ENCODE assay signal across 18 mouse cellular contexts in the genomic region with DNA sequence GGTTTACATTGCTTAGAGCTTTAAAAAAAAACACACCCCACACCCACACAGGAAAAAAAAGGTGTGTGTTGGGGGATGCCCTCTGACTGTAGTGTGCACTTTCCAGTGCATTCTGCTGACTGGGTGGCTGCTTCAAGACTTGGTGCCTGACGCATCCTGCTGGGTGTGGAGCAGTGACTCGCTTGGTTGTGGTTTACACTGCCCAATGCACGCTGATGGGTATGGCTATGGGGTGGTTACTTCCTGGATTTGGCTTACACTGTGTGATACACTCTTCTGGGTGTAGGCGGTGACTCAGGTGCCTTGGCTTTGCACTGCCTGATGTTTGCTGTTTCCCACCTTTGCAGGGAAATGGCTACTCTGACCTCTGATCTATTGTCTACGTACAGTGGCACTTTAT. TPM values are rescaled to one million over a fixed set of nuclear protein-coding genes. Genes with fewer than 3 reads are reported as not detected.
DNase-seq lines count a peak whose midpoint lies in the region; ATAC-seq and TF ChIP-seq lines count a peak whose summit lies in the region.
"Had no signal": no experiment of that assay in that cellular context is flagged by ENCODE, and none has a peak within 500 bp of the region (broad histone marks: within the 10 kb centered on the region; RNA-seq: fewer than 3 reads in every experiment).

No protein-coding gene starts in this region.

- DNase-seq in liver, embryonic 11.5 days (ENCODE audit: low spot score): no peak
- DNase-seq in liver: no peak
- DNase-seq in CD8-positive naive resting alpha-beta T cell, adult 2 months (ENCODE audit: low read depth in 2 of 2, low spot score in 2 of 2): peak; percentile 41 to 44
- peak; percentile 60 to 74 for DNase-seq in natural killer cell, adult 2 months (ENCODE audit: low spot score in 2 of 2)
- no peak for DNase-seq in hindbrain, embryonic 10.5 days (ENCODE audit: low spot score)
- no peak for DNase-seq in c-Kit-positive CD71-positive TER-119-positive erythroid progenitor cells, embryonic 14.5 days (ENCODE audit: low spot score)
- DNase-seq: adrenal gland, postnatal 14 days; cerebellum, postnatal 36 days; heart, adult 2 months; kidney, postnatal 10 days; lung, postnatal 4 days; right cerebral cortex, postnatal 14 days had no signal

- 75% methylated on average over 5 of the region's 5 CpGs for WGBS in liver, embryonic 11.5 days
- WGBS in intestine, postnatal 0 days: 78% methylated on average over 5 of the region's 5 CpGs
- WGBS in hindbrain, embryonic 10.5 days: 96% methylated on average over 5 of the region's 5 CpGs

- no peak overlapping the region for H3K9ac ChIP-seq in liver, embryonic 11.5 days (ENCODE audit: low read depth, low read length)
- no peak overlapping the region for H3K9ac ChIP-seq in intestine, postnatal 0 days (ENCODE audit: low read depth, low read length)
- H3K9ac ChIP-seq: embryonic facial prominence, embryonic 12.5 days had no signal

- H3K4me1 ChIP-seq in liver, embryonic 11.5 days (replicated peaks; ENCODE audit: control insufficient read depth, insufficient read depth, low read length): no peaks in the 10 kb centered on the region
- no peaks in the 10 kb centered on the region for H3K4me1 ChIP-seq in intestine, postnatal 0 days (replicated peaks; ENCODE audit: control insufficient read depth, insufficient read depth, low read length)
- no peaks in the 10 kb centered on the region for H3K4me1 ChIP-seq in hindbrain, embryonic 10.5 days (replicated peaks)
- H3K4me1 ChIP-seq: embryonic facial prominence, embryonic 12.5 days; forebrain, embryonic 10.5 days had no signal

- H3K4me3 ChIP-seq in liver, embryonic 11.5 days (ENCODE audit: low read depth, low read length): no peak overlapping the region
- no peak overlapping the region for H3K4me3 ChIP-seq in intestine, postnatal 0 days (ENCODE audit: low read depth, low read length)
- H3K4me3 ChIP-seq in hindbrain, embryonic 10.5 days: no peak overlapping the region
- H3K4me3 ChIP-seq: embryonic facial prominence, embryonic 12.5 days; forebrain, embryonic 10.5 days; heart, adult 2 months had no signal

- H3K4me2 ChIP-seq in liver, embryonic 11.5 days: no peak overlapping the region
- no peak overlapping the region for H3K4me2 ChIP-seq in intestine, postnatal 0 days (replicated peaks; ENCODE audit: low read depth)
- H3K4me2 ChIP-seq: embryonic facial prominence, embryonic 12.5 days had no signal

- TF ChIP-seq CTCF in intestine, postnatal 0 days (IDR thresholded peaks at IDR 0.05; ENCODE audit: low read depth): no peak

- 0 out of 2 replicates have a peak, but pooled peaks cover 2% of the 10 kb centered on the region for H3K36me3 ChIP-seq in liver, embryonic 11.5 days (ENCODE audit: control insufficient read depth, insufficient read depth, low read length)
- H3K36me3 ChIP-seq in intestine, postnatal 0 days (ENCODE audit: control insufficient read depth, insufficient read depth): no peaks in the 10 kb centered on the region
- peaks cover 27% of the 10 kb centered on the region for H3K36me3 ChIP-seq in hindbrain, embryonic 10.5 days
- H3K36me3 ChIP-seq: embryonic facial prominence, embryonic 12.5 days had no signal

- no peak overlapping the region for H3K27ac ChIP-seq in liver, embryonic 11.5 days (ENCODE audit: low read depth, low read length)
- no peak overlapping the region for H3K27ac ChIP-seq in intestine, postnatal 0 days (ENCODE audit: low read depth, low read length)
- H3K27ac ChIP-seq in hindbrain, embryonic 10.5 days: no peak overlapping the region
- H3K27ac ChIP-seq: embryonic facial prominence, embryonic 12.5 days; forebrain, embryonic 10.5 days; heart, adult 2 months had no signal

- ATAC-seq in liver, embryonic 11.5 days (replicated peaks; ENCODE audit: low FRiP score): peak; percentile 32
- peak; percentile 45 to 46; a peak in 1 of 4 replicates for ATAC-seq in hematopoietic stem cell, adult 5-6 weeks (replicated peaks in 1 of 2; ENCODE audit: insufficient read depth in 1 of 2, low FRiP score in 2 of 2, low TSS enrichment in 1 of 2, low read depth in 1 of 2, poor library complexity in 2 of 2, severe bottlenecking in 2 of 2)
- ATAC-seq in intestine, postnatal 0 days: no peak
- ATAC-seq: midbrain, embryonic 16.5 days had no signal

- H3K27me3 ChIP-seq in liver, embryonic 11.5 days (replicated peaks; ENCODE audit: control insufficient read depth, insufficient read depth, low read length): no peaks in the 10 kb centered on the region
- H3K27me3 ChIP-seq in intestine, postnatal 0 days (replicated peaks; ENCODE audit: control insufficient read depth, insufficient read depth, low read length): no peaks in the 10 kb centered on the region
- H3K27me3 ChIP-seq in hindbrain, embryonic 10.5 days (ENCODE audit: insufficient read depth, poor library complexity, severe bottlenecking): no peaks in the 10 kb centered on the region
- H3K27me3 ChIP-seq: embryonic facial prominence, embryonic 12.5 days had no signal

- H3K9me3 ChIP-seq in liver, embryonic 11.5 days (ENCODE audit: control insufficient read depth, low read length): no peaks in the 10 kb centered on the region
- H3K9me3 ChIP-seq in intestine, postnatal 0 days (ENCODE audit: control insufficient read depth): no peaks in the 10 kb centered on the region
- H3K9me3 ChIP-seq in hindbrain, embryonic 10.5 days: no peaks in the 10 kb centered on the region
- H3K9me3 ChIP-seq: embryonic facial prominence, embryonic 12.5 days; forebrain, embryonic 10.5 days had no signal

RNA-seq across cellular contexts. Expression of a gene that starts 18.5 kb away (rescaled TPM):
- polyA plus RNA-seq in liver, embryonic 11.5 days (2014; fragmentation: Nextera tagmentation; extraction: Ambion mirVana): 0.09 and 0.11 TPM in 2 replicates
- not detected in 2 replicates for total RNA-seq in hematopoietic stem cell, adult 5-6 weeks (2017)
- 1.2 and 1.3 TPM in 2 replicates for polyA plus RNA-seq in intestine, postnatal 0 days (2015; fragmentation: Nextera tagmentation; extraction: Ambion mirVana)
- polyA plus RNA-seq in hindbrain, embryonic 10.5 days (2016; fragmentation: Nextera tagmentation; extraction: Ambion mirVana): 5.9 and 6.4 TPM in 2 replicates
- total RNA-seq: heart, postnatal 25 days had no signal

Comparison
In these comparisons a context has a peak if more than half of its experiments do, and no peak if none do; other contexts are left out.
1. DNase-seq: peak in CD8-positive naive resting alpha-beta T cell, adult 2 months (2 of 2) and natural killer cell, adult 2 months (2 of 2); none in liver, embryonic 11.5 days (single experiment), liver (single experiment), hindbrain, embryonic 10.5 days (single experiment) and c-Kit-positive CD71-positive TER-119-positive erythroid progenitor cells, embryonic 14.5 days (single experiment).